Mouse (Mus musculus): Measurements from ENCODE around the gene Grpr.
A peak's percentile ranks its signal among the peaks of the same experiment; 100 is the strongest.

Grpr gene

GRCm38 (mm10) chrX:163549666-163550065, at the start of gene Grpr:
Grpr (minus strand) TSS chrX:163549677.
- DNase-seq: peak; percentile 7

DNA sequence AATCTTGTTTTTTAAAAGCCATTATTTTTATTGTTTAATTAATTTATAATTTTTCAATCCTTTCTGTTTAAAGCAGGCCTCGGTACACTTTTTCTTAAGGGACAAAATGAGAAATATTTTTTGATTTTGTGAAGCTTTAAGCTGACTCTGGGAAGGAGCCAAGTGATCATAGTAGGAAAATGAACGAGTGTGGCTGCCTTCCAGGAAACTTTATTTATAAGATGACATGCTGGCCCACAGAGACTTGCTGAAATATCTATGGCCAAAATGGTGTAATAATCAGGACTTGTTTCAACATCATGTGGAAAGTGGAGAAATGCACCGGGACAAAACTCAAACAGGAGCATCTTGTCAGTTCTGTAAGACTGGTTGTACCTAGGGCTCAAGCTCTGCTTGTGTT, 11.0 kb upstream of the Grpr start:
- no peak for DNase-seq

DNA sequence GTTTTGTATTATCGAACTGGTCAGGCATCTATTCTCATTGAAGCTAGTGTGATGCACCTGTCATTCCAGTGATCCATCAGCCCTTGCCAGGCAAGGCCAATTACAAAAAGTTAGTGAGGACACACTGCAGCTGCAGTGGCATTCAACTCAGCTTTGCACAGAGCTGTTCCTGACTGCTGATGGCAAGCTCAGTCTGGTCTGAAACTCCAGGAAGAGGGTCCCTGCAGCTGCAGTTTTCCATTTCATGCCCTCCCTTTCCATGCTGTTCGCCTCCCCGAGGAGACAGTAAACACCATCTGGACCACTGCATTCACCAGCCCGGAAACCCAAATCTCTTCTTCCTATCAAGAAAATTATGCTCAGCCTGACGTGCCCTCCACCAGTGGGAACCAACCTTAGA, 2.4 kb downstream of the Grpr start:
- no peak for DNase-seq

DNA sequence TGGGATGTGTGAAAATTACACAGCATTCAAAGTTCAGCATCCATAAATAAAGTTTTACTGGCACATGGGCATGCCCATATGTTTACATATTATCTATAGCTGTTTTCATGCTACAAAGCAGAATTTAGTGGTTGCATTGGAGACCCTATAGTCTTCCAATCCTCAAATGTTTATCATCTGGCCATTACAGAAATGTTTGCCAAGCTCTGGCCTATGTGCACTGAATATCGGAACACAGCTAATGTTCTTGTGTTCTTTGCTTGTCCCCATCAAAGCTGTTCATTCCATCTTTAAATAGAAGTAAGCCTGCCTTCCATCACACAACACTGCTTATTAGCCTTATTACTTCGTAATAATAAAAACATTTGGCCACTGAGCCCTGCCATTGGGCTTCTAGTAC, 16.6 kb downstream of the Grpr start:
- DNase-seq: no peak

DNA sequence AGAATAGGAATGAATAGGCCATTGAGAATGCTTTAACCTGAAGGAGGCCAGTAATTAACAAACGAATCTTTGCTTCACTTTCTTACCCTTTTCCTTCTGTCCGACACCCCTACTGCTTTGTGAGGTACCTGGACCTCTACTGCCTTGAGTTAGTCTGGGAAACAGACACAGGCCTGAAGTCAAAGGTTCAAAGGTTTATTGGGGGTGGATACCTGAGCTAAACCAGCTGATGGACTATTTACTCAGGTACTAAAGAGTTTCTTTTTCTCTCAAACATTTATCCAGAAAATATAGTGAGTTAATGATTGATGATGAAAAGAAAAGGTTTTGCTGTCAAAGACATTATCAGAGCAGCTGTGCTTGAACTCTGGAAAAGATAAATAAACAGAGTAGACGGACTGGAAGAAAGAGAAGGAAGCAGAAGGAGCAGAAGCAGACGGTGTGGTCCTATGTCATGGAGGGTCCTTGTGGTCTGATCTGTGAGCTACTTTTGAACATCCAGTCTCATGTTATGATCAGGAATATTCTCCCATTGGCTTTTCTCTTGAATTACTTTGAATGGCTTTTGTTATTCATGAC, 30.4 kb downstream of the Grpr start:
- no peak for DNase-seq

DNA sequence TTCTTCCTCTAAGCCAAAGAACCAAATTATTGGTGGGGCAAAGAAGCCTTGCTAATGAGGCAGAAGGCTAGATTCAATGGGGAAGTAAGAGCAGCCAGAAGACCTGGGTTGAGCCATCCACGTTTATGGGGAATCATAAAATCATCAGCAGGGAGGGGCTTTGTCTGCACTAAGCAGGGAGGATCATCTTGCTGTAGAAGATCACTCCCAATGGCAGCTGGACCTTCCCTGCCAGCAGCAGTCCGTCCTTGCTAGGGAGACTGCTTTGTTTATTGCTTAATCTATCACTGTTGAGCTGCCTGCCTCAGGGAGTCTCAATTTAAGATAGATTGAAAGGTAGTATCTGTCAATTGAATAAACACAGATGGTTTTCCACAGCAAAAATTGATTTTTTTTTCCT, 37.7 kb downstream of the Grpr start:
- no peak for DNase-seq

- DNase-seq: no peak
Observed at GRCm38 (mm10) chrX:163502088-163502487, 47.4 kb downstream of the Grpr start.
